Mouse (Mus musculus) ovary, adult 18-20 months (tissue): Measurements from ENCODE around the gene Fubp1.
A peak's percentile ranks its signal among the peaks of the same experiment; 100 is the strongest.

Source experiments
- DNase-seq: peaks from one replicate; pipeline ENCODE4 v3.0.0; 2022; ENCODE audit warnings: low spot score, mixed read lengths

Fubp1 gene

GRCm38 (mm10) chr3:152235805-152236204, 25.6 kb downstream of the Fubp1 start:
- no peak for DNase-seq

GRCm38 (mm10) chr3:152238836-152239235, 28.6 kb downstream of the Fubp1 start:
- no peak for DNase-seq

- no peak for DNase-seq
These were observed 29.4 kb downstream of the Fubp1 start for GRCm38 (mm10) chr3:152239592-152239991.

GRCm38 (mm10) chr3:152241098-152241497, 30.9 kb downstream of the Fubp1 start:
- DNase-seq = no peak

DNA sequence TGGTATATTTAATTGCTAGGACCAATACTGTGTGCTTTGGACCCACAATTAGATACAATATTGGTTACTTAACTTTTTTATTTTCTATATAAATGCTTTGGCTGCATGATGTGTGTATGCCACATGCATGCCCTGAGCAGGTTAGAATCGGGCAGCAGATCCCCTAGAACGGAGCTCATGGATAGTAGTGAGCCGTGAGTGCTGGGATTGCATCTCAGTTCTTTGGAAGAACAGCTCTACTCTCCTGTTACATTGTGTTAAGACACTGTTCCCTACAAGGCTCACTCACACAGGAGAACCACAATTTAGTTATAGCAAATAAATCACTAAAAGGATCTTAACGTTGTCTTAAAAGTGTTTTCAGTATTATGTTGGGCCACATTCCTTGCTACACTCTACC, 33.1 kb downstream of the Fubp1 start:
- DNase-seq = no peak

DNA sequence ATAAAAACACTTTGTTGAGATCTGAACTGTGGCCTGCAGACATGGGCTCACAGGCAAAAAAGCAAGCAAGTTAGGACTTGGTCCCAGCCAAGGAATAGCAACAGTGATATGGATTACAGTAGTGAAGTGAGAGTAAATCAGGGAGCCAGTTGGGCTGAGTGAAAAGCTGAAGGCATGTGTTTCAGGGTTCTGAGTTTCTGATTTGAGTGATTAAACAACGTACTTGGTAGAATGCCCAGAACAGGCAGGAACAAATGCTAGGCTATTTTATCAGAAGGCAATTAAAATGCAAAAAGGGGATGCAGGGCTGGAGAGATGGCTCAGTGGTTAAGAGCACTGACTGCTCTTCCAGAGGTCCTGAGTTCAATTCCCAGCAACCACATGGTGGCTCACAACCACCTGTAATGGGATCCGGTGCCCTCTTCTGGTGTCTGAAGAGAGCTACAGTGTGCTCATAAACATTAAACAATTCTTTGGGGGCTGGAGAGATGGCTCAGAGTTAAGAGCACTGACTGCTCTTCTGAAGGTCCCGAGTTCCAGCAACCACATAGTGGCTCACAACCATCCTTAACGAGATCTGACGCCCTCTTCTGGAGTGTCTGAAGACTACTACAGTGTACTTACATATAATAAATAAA, 35.2 kb downstream of the Fubp1 start:
- no peak for DNase-seq

DNA sequence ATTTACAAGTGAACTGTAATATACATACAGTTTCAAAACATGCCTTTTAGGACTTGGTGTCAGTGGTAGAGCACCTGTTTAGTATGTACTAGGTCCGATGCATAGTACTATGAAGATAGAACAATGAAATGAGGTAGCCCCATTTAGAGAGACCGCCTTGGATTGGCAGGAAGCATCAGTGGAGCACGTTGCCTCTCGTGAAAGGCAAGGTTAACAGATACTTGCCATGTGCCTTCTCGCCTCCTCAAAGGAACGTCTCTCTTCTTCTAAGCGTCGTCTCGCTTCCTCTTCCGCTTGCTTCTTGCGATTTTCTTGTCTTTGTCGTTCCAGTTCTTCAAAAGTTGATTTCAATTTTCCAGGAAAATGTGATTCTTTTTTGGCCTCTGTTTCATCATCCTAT, 37.5 kb downstream of the Fubp1 start:
- DNase-seq = no peak

GRCm38 (mm10) chr3:152250487-152250886, 40.3 kb downstream of the Fubp1 start:
- no peak for DNase-seq

GRCm38 (mm10) chr3:152257528-152257927, 47.3 kb downstream of the Fubp1 start:
- DNase-seq = no peak

GRCm38 (mm10) chr3:152259409-152259808, 49.2 kb downstream of the Fubp1 start:
- DNase-seq = peak; percentile 49

DNA sequence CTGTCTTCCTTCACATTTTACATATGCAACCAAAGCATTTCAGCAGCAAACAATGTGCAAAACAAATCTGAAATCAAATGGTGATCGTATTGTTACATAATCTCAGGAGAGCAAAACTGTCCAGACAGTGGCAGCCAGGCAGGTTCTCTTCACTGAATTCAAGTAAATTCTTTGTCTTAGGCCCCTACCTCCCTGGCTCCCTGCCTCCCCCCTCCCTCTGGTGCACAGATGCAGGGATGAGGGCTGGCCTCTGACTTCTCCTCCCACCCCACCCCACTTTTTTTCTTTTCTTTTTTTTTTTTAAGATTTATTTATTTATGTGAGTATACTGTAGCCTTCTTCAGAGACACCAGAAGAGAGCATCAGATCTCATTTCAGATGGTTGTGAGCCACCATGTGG, 50.1 kb downstream of the Fubp1 start:
- no peak for DNase-seq

DNA sequence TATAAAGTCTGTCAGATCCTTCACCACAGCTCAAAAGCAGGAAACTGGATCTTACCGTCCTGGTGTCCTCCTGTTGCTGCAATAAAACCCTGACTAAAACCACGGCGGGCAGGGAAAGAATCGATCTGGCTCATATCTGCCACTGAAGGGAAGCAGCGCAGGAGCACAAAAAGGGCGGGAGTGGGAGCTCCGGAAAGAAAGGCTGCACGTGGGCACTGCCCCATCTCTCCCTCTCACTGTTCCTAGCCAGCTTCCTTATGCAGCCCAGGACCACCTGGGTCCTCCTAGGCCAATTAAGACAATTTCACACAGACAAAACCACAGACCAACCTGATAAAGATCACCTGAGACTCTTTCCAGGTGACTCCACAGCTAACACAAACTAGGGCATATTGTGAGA, 51.2 kb downstream of the Fubp1 start:
- no peak for DNase-seq

GRCm38 (mm10) chr3:152261948-152262347, 51.7 kb downstream of the Fubp1 start:
- no peak for DNase-seq

DNA sequence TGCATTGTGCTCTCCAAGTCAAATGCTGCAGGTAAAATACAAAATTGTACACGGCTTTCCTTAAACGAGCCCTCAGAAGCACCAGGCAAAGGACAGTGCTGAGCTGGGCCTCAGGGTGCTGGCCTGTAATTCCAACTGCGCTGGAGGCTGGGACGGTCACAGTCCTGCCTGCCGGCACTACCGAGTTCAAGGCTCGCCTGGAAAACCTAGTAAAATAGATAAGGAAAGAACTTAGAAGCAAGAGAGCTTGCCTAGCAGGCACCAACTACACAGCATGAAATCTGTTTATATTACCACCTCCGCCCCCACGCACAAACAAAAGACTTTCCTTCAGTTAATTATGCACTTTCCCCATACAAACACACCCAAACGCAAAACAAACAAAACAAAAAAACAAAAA, 54.2 kb downstream of the Fubp1 start:
- DNase-seq = no peak

GRCm38 (mm10) chr3:152264830-152265229, 54.6 kb downstream of the Fubp1 start:
- DNase-seq = no peak

DNA sequence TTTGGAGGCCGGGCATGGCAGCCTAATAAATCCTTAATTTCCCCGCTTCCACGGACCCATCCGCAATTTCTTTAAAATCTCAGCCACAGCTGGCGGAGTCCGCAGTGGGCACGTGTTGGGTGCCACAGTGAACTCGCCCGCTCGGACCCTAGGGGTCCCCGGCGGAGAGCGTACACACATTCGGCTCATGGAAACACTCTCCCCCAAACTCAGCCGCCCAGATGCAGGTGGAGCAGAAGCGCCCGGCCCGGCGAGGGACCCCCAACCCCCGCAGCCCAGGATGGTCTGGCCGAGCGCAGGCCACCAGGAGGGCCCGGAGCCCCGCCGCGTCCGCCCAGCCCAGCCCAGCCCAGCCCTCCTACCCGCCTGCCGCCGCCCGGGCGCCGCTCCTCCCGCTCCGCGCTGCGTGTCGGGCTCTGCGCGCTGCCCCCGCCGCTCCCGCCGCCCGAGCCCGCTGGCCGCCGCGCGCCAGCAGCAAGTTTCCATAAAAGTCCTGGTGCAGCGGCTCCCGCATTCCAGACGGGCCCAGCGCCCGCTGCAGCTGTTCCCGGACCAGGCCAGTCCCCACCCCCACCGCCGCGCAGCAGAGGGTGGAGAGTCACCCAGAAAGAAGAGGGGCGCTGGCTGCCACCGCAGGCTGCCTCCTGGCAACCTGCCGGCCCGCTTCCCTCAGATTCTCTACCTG, 55.3 kb downstream of the Fubp1 start:
- DNase-seq = peak; percentile 59

DNA sequence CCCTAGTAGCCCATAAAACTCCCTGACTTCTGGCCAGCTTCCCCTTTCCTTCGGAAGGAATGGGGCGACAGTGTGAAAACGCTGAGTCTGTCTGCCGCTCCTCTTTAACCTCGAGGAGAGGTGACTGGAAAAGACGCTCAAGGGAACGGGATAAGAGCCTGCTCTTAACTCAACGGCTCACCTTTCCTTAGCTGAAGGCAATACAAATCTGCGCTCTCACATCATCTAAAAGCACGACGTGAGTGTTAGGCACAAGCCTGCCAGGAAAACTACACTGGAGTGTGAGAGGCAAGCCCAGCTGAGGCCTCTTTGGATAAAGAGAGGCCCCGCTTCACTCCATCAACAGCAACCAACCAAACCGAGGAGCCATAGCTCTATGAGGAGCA, 55.8 kb downstream of the Fubp1 start, which contains the start of gene Nexn:
Gene Nexn (minus strand): TSS at position 315 of the 386 bp plus-strand sequence.
- DNase-seq = no peak

- DNase-seq = no peak
These were observed 57.9 kb downstream of the Fubp1 start for GRCm38 (mm10) chr3:152268099-152268498.

GRCm38 (mm10) chr3:152271071-152271710, 61.0 kb downstream of the Fubp1 start:
- no peak for DNase-seq

- no peak for DNase-seq
These were observed 61.7 kb downstream of the Fubp1 start for GRCm38 (mm10) chr3:152271876-152272275.

GRCm38 (mm10) chr3:152272974-152273685, 62.9 kb downstream of the Fubp1 start:
- no peak for DNase-seq

- no peak for DNase-seq
These were observed 64.8 kb downstream of the Fubp1 start for GRCm38 (mm10) chr3:152275008-152275407.

GRCm38 (mm10) chr3:152276935-152277334, 66.7 kb downstream of the Fubp1 start:
- DNase-seq = no peak
